Mouse (Mus musculus): ENCODE data around the gene Tmem86a. TPM values are rescaled to one million over a fixed set of nuclear protein-coding genes. Genes with fewer than 3 reads are reported as not detected.

Tmem86a gene
- total RNA-seq, 1 experiment: 1.1 TPM

DNA sequence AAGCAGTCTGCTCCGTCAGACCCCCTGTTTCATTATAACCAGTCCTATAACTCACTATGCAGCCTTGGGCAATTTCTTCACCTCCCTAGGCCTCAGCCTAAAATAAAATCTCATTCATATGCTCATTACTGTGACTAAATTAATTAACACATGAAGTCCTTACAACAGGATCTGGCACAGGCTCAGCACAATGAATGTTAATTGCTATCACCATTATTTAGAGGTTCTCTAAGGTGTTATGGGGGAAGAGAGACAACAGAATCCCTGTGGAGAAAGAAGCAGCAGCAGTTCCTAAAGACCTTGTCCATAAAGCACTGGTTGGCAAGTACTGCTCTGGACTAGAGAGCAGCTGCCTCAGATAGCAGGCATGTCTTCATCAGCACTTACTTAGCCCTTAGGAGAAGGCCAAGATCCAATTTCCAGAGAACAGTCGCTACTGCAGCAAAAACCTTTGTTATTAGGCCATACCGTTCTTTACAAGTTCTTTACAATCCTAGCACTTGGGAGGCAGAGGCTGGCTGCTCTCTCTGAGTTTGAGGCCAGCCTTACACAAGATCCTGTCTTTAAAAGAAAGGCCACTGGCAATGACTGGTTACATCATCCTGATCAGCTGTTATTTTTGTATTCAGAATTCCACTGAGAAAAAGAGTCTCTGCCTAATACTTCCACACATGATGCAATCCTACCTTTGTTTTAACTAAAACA is 46.8 kb upstream of the Tmem86a start:
- H3K36me3 ChIP-seq (ENCODE audit: control insufficient read depth, insufficient read depth, low read length, poor library complexity, severe bottlenecking): peaks cover 3% of the 10 kb centered on the region; the same call in 1 of the 2 replicates
- H3K9me3 ChIP-seq (ENCODE audit: control insufficient read depth, insufficient read depth, low read depth, low read length): no peaks in the 10 kb centered on the region
- DNase-seq (ENCODE audit: low read depth, low spot score): no peak
- in situ Hi-C loops (cut with MboI; ENCODE audit: low sequenced_read_pairs in 2 of 2, unreplicated experiment in 2 of 2): no loop called here
- no peak overlapping the region for H3K4me3 ChIP-seq (ENCODE audit: insufficient read depth in 1 of 2, low read depth in 1 of 2, low read length in 2 of 2, poor library complexity in 1 of 2, severe bottlenecking in 1 of 2)
- TF ChIP-seq ZNF384 (IDR thresholded peaks at IDR 0.05; ENCODE audit: low read depth, low read length): no peak
- TF ChIP-seq HCFC1 (IDR thresholded peaks at IDR 0.05; ENCODE audit: borderline replicate concordance, insufficient read depth, low read length): no peak
- TF ChIP-seq CHD2 (IDR thresholded peaks at IDR 0.05; ENCODE audit: low read depth, low read length): no peak
- TF ChIP-seq MAFK (IDR thresholded peaks at IDR 0.05; ENCODE audit: insufficient read depth, low read depth, low read length): no peak
- no peak for TF ChIP-seq ZC3H11A (IDR thresholded peaks at IDR 0.05; ENCODE audit: borderline replicate concordance, low read depth, low read length)
- H3K4me1 ChIP-seq (ENCODE audit: control insufficient read depth in 2 of 2, insufficient read depth in 2 of 2, low read length in 2 of 2, poor library complexity in 1 of 2): peaks cover 0 to 5% of the 10 kb centered on the region in 2 experiments; a peak in 1 of 4 replicates
- no peak overlapping the region for H3K9ac ChIP-seq (ENCODE audit: insufficient read depth, low read depth, low read length, poor library complexity, severe bottlenecking)
- H3K27ac ChIP-seq (ENCODE audit: insufficient read depth, low read depth, low read length, poor library complexity, severe bottlenecking): no peak overlapping the region

- Histone ChIP-seq H3K27ac (ENCODE audit: insufficient read depth, low read depth, low read length, poor library complexity, severe bottlenecking) (no peak overlapping the region), H3K4me3 (ENCODE audit: insufficient read depth in 1 of 2, low read depth in 1 of 2, low read length in 2 of 2, poor library complexity in 1 of 2, severe bottlenecking in 1 of 2) (peak overlapping the region; percentile 87 to 89), H3K9ac (ENCODE audit: insufficient read depth, low read depth, low read length, poor library complexity, severe bottlenecking) (peak overlapping the region; percentile 85), H3K4me1 (ENCODE audit: control insufficient read depth in 2 of 2, insufficient read depth in 2 of 2, low read length in 2 of 2, poor library complexity in 1 of 2) (peaks cover 0 to 5% of the 10 kb centered on the region in 2 experiments; a peak in 1 of 4 replicates), H3K36me3 (ENCODE audit: control insufficient read depth, insufficient read depth, low read length, poor library complexity, severe bottlenecking) (no peaks in the 10 kb centered on the region), H3K9me3 (ENCODE audit: control insufficient read depth, insufficient read depth, low read depth, low read length) (no peaks in the 10 kb centered on the region)
- in situ Hi-C loops (cut with MboI; ENCODE audit: low sequenced_read_pairs in 2 of 2, unreplicated experiment in 2 of 2): no loop called here
- TF ChIP-seq MAFK (IDR thresholded peaks at IDR 0.05; ENCODE audit: insufficient read depth, low read depth, low read length) (no peak), ZC3H11A (IDR thresholded peaks at IDR 0.05; ENCODE audit: borderline replicate concordance, low read depth, low read length) (no peak), CHD2 (IDR thresholded peaks at IDR 0.05; ENCODE audit: low read depth, low read length) (no peak), HCFC1 (IDR thresholded peaks at IDR 0.05; ENCODE audit: borderline replicate concordance, insufficient read depth, low read length) (no peak), ZNF384 (IDR thresholded peaks at IDR 0.05; ENCODE audit: low read depth, low read length) (no peak)
- DNase-seq (ENCODE audit: low read depth, low spot score): no peak
Measured at GRCm38 (mm10) chr7:47007109-47007780, 43.2 kb upstream of the Tmem86a start.

GRCm38 (mm10) chr7:47007818-47008167 is 42.6 kb upstream of the Tmem86a start:
- peak overlapping the region; percentile 85 for H3K9ac ChIP-seq (ENCODE audit: insufficient read depth, low read depth, low read length, poor library complexity, severe bottlenecking)
- H3K36me3 ChIP-seq (ENCODE audit: control insufficient read depth, insufficient read depth, low read length, poor library complexity, severe bottlenecking): no peaks in the 10 kb centered on the region
- peak; percentile 66 for DNase-seq (ENCODE audit: low read depth, low spot score)
- peak overlapping the region; percentile 87 to 89 for H3K4me3 ChIP-seq (ENCODE audit: insufficient read depth in 1 of 2, low read depth in 1 of 2, low read length in 2 of 2, poor library complexity in 1 of 2, severe bottlenecking in 1 of 2)
- peak overlapping the region; percentile 38 for H3K27ac ChIP-seq (ENCODE audit: insufficient read depth, low read depth, low read length, poor library complexity, severe bottlenecking)
- peaks cover 0 to 8% of the 10 kb centered on the region in 2 experiments; a peak in 2 of 4 replicates for H3K4me1 ChIP-seq (ENCODE audit: control insufficient read depth in 2 of 2, insufficient read depth in 2 of 2, low read length in 2 of 2, poor library complexity in 1 of 2)
- H3K9me3 ChIP-seq (ENCODE audit: control insufficient read depth, insufficient read depth, low read depth, low read length): no peaks in the 10 kb centered on the region
- TF ChIP-seq ZNF384 (IDR thresholded peaks at IDR 0.05; ENCODE audit: low read depth, low read length): no peak
- no peak for TF ChIP-seq ZC3H11A (IDR thresholded peaks at IDR 0.05; ENCODE audit: borderline replicate concordance, low read depth, low read length)
- TF ChIP-seq HCFC1 (IDR thresholded peaks at IDR 0.05; ENCODE audit: borderline replicate concordance, insufficient read depth, low read length): no peak
- no peak for TF ChIP-seq MAFK (IDR thresholded peaks at IDR 0.05; ENCODE audit: insufficient read depth, low read depth, low read length)
- TF ChIP-seq CHD2 (IDR thresholded peaks at IDR 0.05; ENCODE audit: low read depth, low read length): no peak
- in situ Hi-C loops (cut with MboI; ENCODE audit: low sequenced_read_pairs in 2 of 2, unreplicated experiment in 2 of 2): no loop called here

GRCm38 (mm10) chr7:47008168-47008993 is 42.0 kb upstream of the Tmem86a start, which contains the start of gene Spty2d1:
Spty2d1 (minus strand) TSS chr7:47008411.
- Histone ChIP-seq H3K36me3 (ENCODE audit: control insufficient read depth, insufficient read depth, low read length, poor library complexity, severe bottlenecking) (no peaks in the 10 kb centered on the region), H3K9me3 (ENCODE audit: control insufficient read depth, insufficient read depth, low read depth, low read length) (no peaks in the 10 kb centered on the region), H3K27ac (ENCODE audit: insufficient read depth, low read depth, low read length, poor library complexity, severe bottlenecking) (peak within 1 kb of the TSS; percentile 38), H3K4me1 (ENCODE audit: control insufficient read depth in 2 of 2, insufficient read depth in 2 of 2, low read length in 2 of 2, poor library complexity in 1 of 2) (peaks cover 0 to 9% of the 10 kb centered on the region in 2 experiments; a peak in 2 of 4 replicates), H3K4me3 (ENCODE audit: insufficient read depth in 1 of 2, low read depth in 1 of 2, low read length in 2 of 2, poor library complexity in 1 of 2, severe bottlenecking in 1 of 2) (peak within 1 kb of the TSS; percentile 87 to 89), H3K9ac (ENCODE audit: insufficient read depth, low read depth, low read length, poor library complexity, severe bottlenecking) (peak within 1 kb of the TSS; percentile 85)
- in situ Hi-C loops (cut with MboI; ENCODE audit: low sequenced_read_pairs in 2 of 2, unreplicated experiment in 2 of 2): no loop called here
- DNase-seq (ENCODE audit: low read depth, low spot score): peak; percentile 95
- TF ChIP-seq HCFC1 (IDR thresholded peaks at IDR 0.05; ENCODE audit: borderline replicate concordance, insufficient read depth, low read length): peak; percentile 58; the same call in 1 of the 2 replicates
- TF ChIP-seq MAFK (IDR thresholded peaks at IDR 0.05; ENCODE audit: insufficient read depth, low read depth, low read length): no peak
- no peak for TF ChIP-seq ZNF384 (IDR thresholded peaks at IDR 0.05; ENCODE audit: low read depth, low read length)
- no peak for TF ChIP-seq ZC3H11A (IDR thresholded peaks at IDR 0.05; ENCODE audit: borderline replicate concordance, low read depth, low read length)
- TF ChIP-seq CHD2 (IDR thresholded peaks at IDR 0.05; ENCODE audit: low read depth, low read length): no peak
